Mouse (Mus musculus) spleen, adult 2 months (tissue): ENCODE data around the gene Fbxl18.

Experiments
- CTCF ChIP-seq: fragments of 200-500 bp; IDR thresholded peaks from 2 replicates; pipeline ENCODE4 v1.5.1; 2011; ENCODE audit warnings: mild to moderate bottlenecking, inconsistent platforms; ENCODE audit not compliant: insufficient read depth, insufficient read length, insufficient replicate concordance; ENCODE audit errors: extremely low read depth
- POLR2A ChIP-seq: fragments of 200-500 bp; IDR thresholded peaks from 2 replicates; pipeline ENCODE4 v1.6.1; 2011; ENCODE audit warnings: low read depth, low read length, inconsistent platforms

GRCm38 (mm10) chr5:142912320-142912719 lies 17.1 kb upstream of the Fbxl18 start:
- TF ChIP-seq POLR2A (no peak), CTCF (no peak)
